Mouse (Mus musculus) lung, adult 2 months (tissue): ENCODE measurements around the gene Nek10.

Experiments
- CTCF ChIP-seq: fragments of 200-500 bp; IDR thresholded peaks from 2 replicates; pipeline ENCODE4 v1.5.1; 2011; ENCODE audit warnings: mild to moderate bottlenecking, low read length, control low read depth; ENCODE audit not compliant: insufficient read depth
- POLR2A ChIP-seq: fragments of 200-500 bp; IDR thresholded peaks from 2 replicates; pipeline ENCODE4 v1.6.1; 2011; ENCODE audit warnings: low read depth, mild to moderate bottlenecking, control low read depth, low read length, borderline replicate concordance; ENCODE audit errors: extremely low read depth

- TF ChIP-seq POLR2A (no peak), CTCF (no peak)
Observed at GRCm38 (mm10) chr14:14991642-14992041, 188.4 kb downstream of the Nek10 start.
